Comparison of ENCODE assay signal across 8 mouse cellular contexts in genomic region chr2:12438181-12438580, GRCm38 (mm10). TPM values are rescaled to one million over a fixed set of nuclear protein-coding genes. Genes with fewer than 3 reads are reported as not detected.
DNase-seq lines count a peak whose midpoint lies in the region; ATAC-seq and TF ChIP-seq lines count a peak whose summit lies in the region.
"Had no signal": no experiment of that assay in that cellular context is flagged by ENCODE, and none has a peak within 500 bp of the region (broad histone marks: within the 10 kb centered on the region; RNA-seq: fewer than 3 reads in every experiment).

No protein-coding gene starts in this region.

- H3K4me2 ChIP-seq in kidney, embryonic 14.5 days (replicated peaks; ENCODE audit: low read depth, low read length) = no peak overlapping the region
- H3K4me2 ChIP-seq in CH12.LX (ENCODE audit: insufficient read depth, low read depth, poor library complexity, severe bottlenecking) = no peak overlapping the region
- H3K4me2 ChIP-seq: heart, embryonic 15.5 days had no signal

- no peak for TF ChIP-seq EP300 in CH12.LX (IDR thresholded peaks at IDR 0.05; ENCODE audit: low read length)

- H3K4me1 ChIP-seq in kidney, embryonic 14.5 days (ENCODE audit: control insufficient read depth, insufficient read depth, low read length) = no peaks in the 10 kb centered on the region
- peaks cover 0 to 10% of the 10 kb centered on the region in 2 experiments; a peak in 2 of 4 replicates for H3K4me1 ChIP-seq in CH12.LX (ENCODE audit: control insufficient read depth in 1 of 2, insufficient read depth in 2 of 2)
- H3K4me1 ChIP-seq: heart, embryonic 15.5 days had no signal

- no peaks in the 10 kb centered on the region for H3K9me3 ChIP-seq in kidney, embryonic 14.5 days (ENCODE audit: control insufficient read depth, low read length)
- no peaks in the 10 kb centered on the region for H3K9me3 ChIP-seq in CH12.LX (replicated peaks; ENCODE audit: low read length)
- H3K9me3 ChIP-seq: heart, embryonic 15.5 days had no signal

- ATAC-seq in kidney, embryonic 14.5 days (ENCODE audit: low FRiP score, low TSS enrichment) = 0 out of 2 replicates have a peak, but pooled peaks have one; percentile 46

- H3K27me3 ChIP-seq in kidney, embryonic 14.5 days (ENCODE audit: control insufficient read depth, insufficient read depth, low read length) = no peaks in the 10 kb centered on the region
- no peaks in the 10 kb centered on the region for H3K27me3 ChIP-seq in CH12.LX (replicated peaks)
- H3K27me3 ChIP-seq: heart, embryonic 15.5 days had no signal

- TF ChIP-seq CTCF in CH12.LX (conservative IDR thresholded peaks at IDR 0.05 in 1 of 2, IDR thresholded peaks at IDR 0.05 in 1 of 2; ENCODE audit: low read depth in 2 of 2, low read length in 2 of 2) = peak; percentile 21 to 77; a peak in 3 of 4 replicates

- H3K27ac ChIP-seq in kidney, embryonic 14.5 days (ENCODE audit: low read depth, low read length) = no peak overlapping the region
- H3K27ac ChIP-seq in CH12.LX (ENCODE audit: insufficient read depth, low read depth) = no peak overlapping the region
- H3K27ac ChIP-seq: heart, embryonic 15.5 days had no signal

- no peak for TF ChIP-seq POLR2A in CH12.LX (IDR thresholded peaks at IDR 0.05; ENCODE audit: low read depth, low read length)

- no peaks in the 10 kb centered on the region for H3K36me3 ChIP-seq in kidney, embryonic 14.5 days (ENCODE audit: control insufficient read depth, insufficient read depth, low read length)
- no peaks in the 10 kb centered on the region for H3K36me3 ChIP-seq in CH12.LX (replicated peaks in 1 of 2; ENCODE audit: control insufficient read depth in 1 of 2, insufficient read depth in 1 of 2, low read length in 1 of 2)
- H3K36me3 ChIP-seq: heart, embryonic 15.5 days had no signal

- no peaks in the 10 kb centered on the region for H3K79me2 ChIP-seq in CH12.LX (replicated peaks; ENCODE audit: control insufficient read depth, extremely low read depth, insufficient read depth, poor library complexity, severe bottlenecking)

- TF ChIP-seq RAD21 in CH12.LX (IDR thresholded peaks at IDR 0.05; ENCODE audit: low read depth, low read length) = peak; percentile 90

- 85% methylated on average over 2 of the region's 2 CpGs for WGBS in kidney, embryonic 14.5 days

- H3K9ac ChIP-seq in kidney, embryonic 14.5 days (ENCODE audit: low read depth, low read length) = no peak overlapping the region
- H3K9ac ChIP-seq in CH12.LX (ENCODE audit: insufficient read depth, low read depth) = no peak overlapping the region
- H3K9ac ChIP-seq: heart, embryonic 15.5 days had no signal

- DNase-seq in kidney, postnatal 25 days = no peak
- peak; percentile 78 for DNase-seq in 416B (ENCODE audit: low read depth)
- DNase-seq in CH12.LX (ENCODE audit: extremely low read depth) = peak; percentile 53
- peak; percentile 28 for DNase-seq in forelimb bud, embryonic 11.5 days (ENCODE audit: low read depth, low spot score)
- no peak for DNase-seq in right cerebral cortex, postnatal 25 days
- no peak for DNase-seq in ovary, adult 18-20 months (ENCODE audit: low spot score)

- in situ Hi-C loops in CH12.LX (cut with MboI; ENCODE audit: low pct_ligation_motif_present, low pct_unique_long_range_greater_than_20kb, low sequenced_read_pairs) = loop anchor here (25.0 kb wide), 1 partner anchor 799 kb away; no protein-coding TSS in a partner anchor

- dilution Hi-C loops in CH12.LX (cut with MboI; ENCODE audit: extremely low pct_ligation_motif_present, extremely low pct_unique_long_range_greater_than_20kb, low sequenced_read_pairs) = no loop called here

- H3K4me3 ChIP-seq in kidney, embryonic 14.5 days (ENCODE audit: low read length) = no peak overlapping the region
- H3K4me3 ChIP-seq in CH12.LX (replicated peaks in 1 of 3; ENCODE audit: low read depth in 2 of 3, low read length in 2 of 3, poor library complexity in 1 of 3) = no peak overlapping the region
- H3K4me3 ChIP-seq: heart, embryonic 15.5 days had no signal

TF ChIP-seq in CH12.LX, 34 proteins besides CTCF, POLR2A, EP300 and RAD21:
- TF ChIP-seq MAX (IDR thresholded peaks at IDR 0.05; ENCODE audit: low read length) = no peak
- TF ChIP-seq SMC3 (IDR thresholded peaks at IDR 0.05; ENCODE audit: low read depth, low read length) = peak; percentile 56
- no peak for TF ChIP-seq JUND (conservative IDR thresholded peaks at IDR 0.05; ENCODE audit: low read depth, low read length)

RNA-seq across cellular contexts. Expression of gene Mindy3, which starts 18.9 kb away (rescaled TPM):
- 34.0 and 41.9 TPM in 2 replicates for polyA plus RNA-seq in kidney, embryonic 14.5 days (2014; fragmentation: Nextera tagmentation; extraction: Ambion mirVana)
- total RNA-seq in CH12.LX (2012; rRNA removed) (20.6 and 20.7 TPM in 2 replicates), CH12.LX (2014; rRNA removed) (33.8 and 38.2 TPM in 2 replicates)
- 32.5 and 43.7 TPM in 2 replicates for polyA plus RNA-seq in CH12.LX (2012; ENCODE audit: insufficient read length, low read depth)

Comparison
In these comparisons a context has a peak if more than half of its experiments do, and no peak if none do; other contexts are left out.
1. DNase-seq: peak in 416B (single experiment), CH12.LX (single experiment) and forelimb bud, embryonic 11.5 days (single experiment); none in kidney, postnatal 25 days (0 of 2), right cerebral cortex, postnatal 25 days (single experiment) and ovary, adult 18-20 months (single experiment).